Mouse (Mus musculus) liver, adult 2 months (tissue): ENCODE measurements at regions not wholly inside any gene's neighbourhood (a gene's known extent, or its start where the extent isn't known, plus 50 kb on each side); places are given as distances from the start of the nearest gene placed in this dataset.

Experiments used
- DNase-seq: peaks from one replicate; pipeline ENCODE4 v3.0.0-alpha.2; 2011; ENCODE audit warnings: low read depth, low spot score; ENCODE audit errors: extremely low read depth
- H3K27ac ChIP-seq: fragments of 200-500 bp; replicated peaks from 2 replicates; pipeline ENCODE4 v1.5.1; 2012; ENCODE audit warnings: low read depth, mild to moderate bottlenecking, control low read depth, inconsistent platforms, low read length; ENCODE audit not compliant: insufficient read depth
- H3K27me3 ChIP-seq: fragments of 200-500 bp; 2 replicates; pipeline ENCODE4 v1.6.1; 2012; ENCODE audit warnings: mild to moderate bottlenecking, moderate library complexity, low read length, inconsistent platforms; ENCODE audit not compliant: control insufficient read depth, insufficient read depth
- H3K36me3 ChIP-seq: fragments of 200-500 bp; 2 replicates; pipeline ENCODE4 v1.6.1; 2012; ENCODE audit warnings: low read length, inconsistent platforms; ENCODE audit not compliant: control insufficient read depth, insufficient read depth
- H3K4me1 ChIP-seq: fragments of 200-500 bp; 2 replicates; pipeline ENCODE4 v1.6.1; 2011; ENCODE audit warnings: low read length; ENCODE audit not compliant: control insufficient read depth, insufficient read depth
- H3K4me3 ChIP-seq: fragments of 200-500 bp; 2 replicates; pipeline ENCODE4 v1.5.1; 2011; ENCODE audit warnings: low read depth, mild to moderate bottlenecking, control low read depth, low read length, moderate library complexity; ENCODE audit not compliant: insufficient read depth
- H3K79me2 ChIP-seq: fragments of 200-500 bp; 2 replicates; pipeline ENCODE4 v1.6.1; 2012; ENCODE audit warnings: inconsistent platforms, mild to moderate bottlenecking, low read length, moderate library complexity; ENCODE audit not compliant: control insufficient read depth, insufficient read depth
- H3K9ac ChIP-seq: fragments of 200-500 bp; 2 replicates; pipeline ENCODE4 v1.6.1; 2012; ENCODE audit warnings: low read depth, mild to moderate bottlenecking, control low read depth, inconsistent platforms, low read length
- CTCF ChIP-seq: fragments of 200-500 bp; IDR thresholded peaks from 2 replicates; pipeline ENCODE4 v1.5.1; 2011; ENCODE audit warnings: low read depth, low read length, control low read depth
- POLR2A ChIP-seq: fragments of 200-500 bp; IDR thresholded peaks from 2 replicates; pipeline ENCODE4 v1.6.1; 2011; ENCODE audit warnings: low read length, control low read depth; ENCODE audit not compliant: insufficient read depth; ENCODE audit errors: extremely low read depth
- WGBS: fragments of 180-500 bp; shearing (Covaris S2); methylation state at CpG from one replicate; pipeline ENCODE4 v1.1.7; 2018; 5-methylcytosine and 5-hydroxymethylcytosine counted together

- 92% methylated on average over 6 of the region's 6 CpGs for WGBS
- Histone ChIP-seq H3K4me3 (no peak overlapping the region), H3K79me2 (no peaks in the 10 kb centered on the region), H3K36me3 (no peaks in the 10 kb centered on the region), H3K4me1 (no peaks in the 10 kb centered on the region), H3K27ac (no peak overlapping the region), H3K9ac (no peak overlapping the region), H3K27me3 (no peaks in the 10 kb centered on the region)
- no peak for DNase-seq
- TF ChIP-seq POLR2A (no peak), CTCF (no peak)
These were observed 113.1 kb downstream of the Tmco5 start for GRCm38 (mm10) chr2:116991561-116992042.

DNA sequence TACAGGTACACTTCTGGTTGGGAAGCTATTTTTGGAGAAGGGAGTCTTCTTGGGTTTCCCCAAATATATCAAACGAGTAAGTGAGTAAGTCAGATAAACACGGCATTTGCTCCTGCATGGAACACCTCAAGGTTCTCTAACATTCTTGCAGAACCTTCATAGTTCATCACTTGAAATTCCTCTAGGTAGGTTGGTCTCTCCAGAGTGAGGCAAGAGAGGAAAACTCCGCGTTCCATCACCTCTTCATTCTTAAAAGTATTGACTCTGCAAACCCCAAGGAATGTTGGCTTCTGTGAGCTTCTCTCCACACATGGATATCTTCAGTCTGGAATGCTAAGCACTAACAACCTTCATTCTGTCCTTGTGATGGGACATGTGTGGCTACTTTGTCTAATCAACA lies 115.2 kb downstream of the Tmco5 start:
- Histone ChIP-seq H3K27ac (no peak overlapping the region), H3K79me2 (no peaks in the 10 kb centered on the region), H3K9ac (no peak overlapping the region), H3K4me1 (no peaks in the 10 kb centered on the region), H3K27me3 (no peaks in the 10 kb centered on the region), H3K36me3 (no peaks in the 10 kb centered on the region), H3K4me3 (no peak overlapping the region)
- no peak for DNase-seq
- no peak for TF ChIP-seq POLR2A
- no peak for TF ChIP-seq CTCF
- 64% methylated on average over 4 of the region's 4 CpGs for WGBS

DNA sequence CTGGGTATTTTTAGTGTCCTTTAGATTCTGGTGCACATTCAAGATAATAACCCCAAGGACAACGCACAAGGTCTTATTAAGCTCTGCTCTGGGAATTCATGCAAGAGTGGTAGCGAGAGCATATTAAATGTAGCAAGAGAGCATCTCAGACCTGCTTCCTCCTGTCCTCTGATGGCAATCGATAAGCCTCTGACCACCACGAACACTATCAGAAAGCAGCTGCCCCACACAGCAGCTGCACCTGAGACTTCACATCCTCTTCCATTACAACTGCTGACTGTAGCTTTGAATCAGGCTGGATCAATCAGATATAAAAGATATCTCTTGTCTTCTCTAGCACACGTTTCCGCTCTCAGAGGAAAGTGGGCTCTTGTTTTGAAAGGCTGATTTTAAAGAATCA lies 117.8 kb downstream of the Tmco5 start:
- no peak for DNase-seq
- Histone ChIP-seq H3K79me2 (no peaks in the 10 kb centered on the region), H3K36me3 (no peaks in the 10 kb centered on the region), H3K4me1 (no peaks in the 10 kb centered on the region), H3K9ac (no peak overlapping the region), H3K27me3 (no peaks in the 10 kb centered on the region), H3K4me3 (no peak overlapping the region), H3K27ac (no peak overlapping the region)
- WGBS, result 89% methylated on average over 6 of the region's 6 CpGs
- no peak for TF ChIP-seq POLR2A
- TF ChIP-seq CTCF, result no peak

DNA sequence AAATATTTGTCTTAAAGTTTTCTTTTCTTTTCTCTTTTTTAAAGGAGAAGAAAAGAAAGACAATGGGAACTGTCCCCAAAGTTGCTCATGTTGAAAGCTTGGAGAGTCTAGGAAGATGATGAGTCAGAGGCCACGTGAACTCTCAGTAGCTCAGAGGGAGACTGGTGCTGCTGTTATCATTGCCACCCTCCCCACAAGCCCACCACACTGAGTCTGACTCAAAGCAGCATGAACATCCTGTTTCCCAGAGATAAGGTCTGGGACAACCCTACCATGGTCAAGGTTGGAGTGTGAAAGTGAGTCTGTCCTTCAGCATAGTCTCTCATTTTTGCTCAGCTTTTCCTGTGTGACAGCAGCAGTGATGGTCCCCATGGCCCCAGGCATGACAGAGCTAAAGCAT lies 120.3 kb downstream of the Tmco5 start:
- WGBS, result 57% methylated on average over 1 of the region's 1 CpGs
- no peak for TF ChIP-seq POLR2A
- no peak for TF ChIP-seq CTCF
- no peak for DNase-seq
- H3K4me1 ChIP-seq, result no peaks in the 10 kb centered on the region
- H3K4me3 ChIP-seq, result no peak overlapping the region
- H3K79me2 ChIP-seq, result no peaks in the 10 kb centered on the region
- no peak overlapping the region for H3K9ac ChIP-seq
- H3K36me3 ChIP-seq, result no peaks in the 10 kb centered on the region
- no peak overlapping the region for H3K27ac ChIP-seq
- no peaks in the 10 kb centered on the region for H3K27me3 ChIP-seq

- Histone ChIP-seq H3K4me1 (no peaks in the 10 kb centered on the region), H3K27me3 (no peaks in the 10 kb centered on the region), H3K9ac (no peak overlapping the region), H3K36me3 (no peaks in the 10 kb centered on the region), H3K4me3 (no peak overlapping the region), H3K79me2 (no peaks in the 10 kb centered on the region), H3K27ac (no peak overlapping the region)
- DNase-seq, result no peak
- no peak for TF ChIP-seq POLR2A
- TF ChIP-seq CTCF, result no peak
- 70% methylated on average over 5 of the region's 5 CpGs for WGBS
These were observed 121.1 kb downstream of the Tmco5 start for GRCm38 (mm10) chr2:116999592-116999991.

DNA sequence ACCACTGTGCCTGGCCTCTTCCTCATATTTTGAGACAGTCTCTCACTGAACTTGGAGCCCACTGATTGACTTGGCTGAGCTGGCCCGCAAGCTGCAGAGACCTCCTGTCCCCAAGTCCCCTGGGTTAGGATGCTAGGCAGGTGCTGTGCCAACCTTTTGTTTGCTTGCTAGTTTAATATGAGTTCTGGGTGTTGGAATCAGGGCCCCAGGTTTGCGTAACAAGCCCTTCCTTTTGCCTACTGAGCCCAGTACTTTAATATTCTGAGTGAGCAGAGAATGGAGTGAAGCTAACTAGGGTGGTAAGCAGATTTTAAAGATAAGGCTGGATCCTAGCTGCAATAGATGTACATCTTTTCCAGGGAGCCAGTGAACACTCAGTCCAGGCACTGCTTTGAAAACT lies 117.2 kb upstream of the Spred1 start:
- no peak overlapping the region for H3K9ac ChIP-seq
- H3K36me3 ChIP-seq, result no peaks in the 10 kb centered on the region
- DNase-seq, result peak; percentile 29
- H3K4me3 ChIP-seq, result no peak overlapping the region
- H3K4me1 ChIP-seq, result no peaks in the 10 kb centered on the region
- 56% methylated on average over 2 of the region's 2 CpGs for WGBS
- no peak overlapping the region for H3K27ac ChIP-seq
- H3K27me3 ChIP-seq, result no peaks in the 10 kb centered on the region
- H3K79me2 ChIP-seq, result no peaks in the 10 kb centered on the region
- TF ChIP-seq POLR2A, result no peak
- TF ChIP-seq CTCF, result no peak
